Mouse (Mus musculus): ENCODE measurements at regions not wholly inside any gene's neighbourhood (a gene's known extent, or its start where the extent isn't known, plus 50 kb on each side); places are given as distances from the start of the nearest gene placed in this dataset.

DNA sequence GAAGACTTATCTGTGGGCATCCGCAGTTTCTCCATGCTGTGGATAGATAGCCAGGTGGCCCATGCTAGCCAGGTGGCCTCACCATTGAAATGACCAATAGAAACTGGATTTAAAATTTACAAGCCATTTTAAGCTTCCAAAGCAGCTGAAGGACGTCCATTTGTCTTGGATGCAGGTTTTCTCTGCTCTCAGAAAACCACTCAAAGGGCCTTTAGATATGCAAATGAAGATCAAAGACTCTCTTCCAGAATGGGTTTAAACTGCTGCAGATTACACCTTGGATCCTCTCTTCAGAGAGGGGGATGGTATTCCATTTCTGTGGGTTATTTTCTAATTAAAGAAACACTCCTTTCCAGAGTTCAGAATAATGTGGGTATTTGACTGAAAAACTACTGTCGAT lies 518.5 kb downstream of the Rnf144a start:
- DNase-seq, result no peak

DNA sequence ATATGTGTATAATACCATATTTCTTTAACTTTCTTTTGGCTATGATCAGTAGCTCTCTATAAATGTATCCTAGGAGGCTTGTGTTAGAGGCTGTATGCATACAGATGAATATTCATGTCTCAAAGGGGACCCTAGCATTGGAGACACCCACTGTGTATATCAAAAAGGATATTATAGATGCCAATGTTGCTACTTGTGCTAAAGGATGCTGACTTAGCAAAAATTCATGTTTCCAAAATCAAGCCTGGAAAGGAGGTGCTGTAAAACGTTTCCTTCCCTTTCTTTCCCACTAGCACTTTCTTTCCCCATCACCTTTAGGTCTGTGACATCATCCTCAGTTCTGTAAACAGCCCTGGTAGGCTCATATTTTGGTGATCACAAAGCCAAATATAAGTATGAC lies 519.4 kb downstream of the Rnf144a start:
- DNase-seq, result no peak

GRCm38 (mm10) chr12:25891391-25892167 lies 523.5 kb downstream of the Rnf144a start:
- no peak for DNase-seq

- peak; percentile 26 to 59 for DNase-seq
These were observed 524.3 kb downstream of the Rnf144a start for GRCm38 (mm10) chr12:25890722-25891121.

GRCm38 (mm10) chr12:25883771-25884171 lies 531.3 kb downstream of the Rnf144a start:
- DNase-seq, result no peak

DNA sequence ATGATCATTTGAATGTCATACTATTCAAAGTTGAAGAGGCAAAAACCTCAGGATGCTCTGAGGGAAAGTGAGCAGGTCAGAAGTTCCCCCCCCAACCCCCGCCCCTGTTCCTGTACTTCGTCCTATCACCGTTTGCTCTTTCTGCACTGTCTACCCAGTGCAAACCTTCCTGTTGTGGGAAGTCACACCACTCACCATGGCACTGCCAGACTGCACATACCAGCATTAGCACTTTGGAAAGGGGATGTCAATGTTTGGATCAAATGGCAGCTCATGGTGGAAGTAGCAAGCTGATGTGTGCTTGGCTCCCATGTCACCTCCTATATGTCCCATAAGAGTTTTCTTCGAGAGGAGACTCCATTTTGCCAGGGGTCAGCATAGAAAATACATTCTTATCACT lies 543.2 kb downstream of the Rnf144a start:
- no peak for DNase-seq

DNA sequence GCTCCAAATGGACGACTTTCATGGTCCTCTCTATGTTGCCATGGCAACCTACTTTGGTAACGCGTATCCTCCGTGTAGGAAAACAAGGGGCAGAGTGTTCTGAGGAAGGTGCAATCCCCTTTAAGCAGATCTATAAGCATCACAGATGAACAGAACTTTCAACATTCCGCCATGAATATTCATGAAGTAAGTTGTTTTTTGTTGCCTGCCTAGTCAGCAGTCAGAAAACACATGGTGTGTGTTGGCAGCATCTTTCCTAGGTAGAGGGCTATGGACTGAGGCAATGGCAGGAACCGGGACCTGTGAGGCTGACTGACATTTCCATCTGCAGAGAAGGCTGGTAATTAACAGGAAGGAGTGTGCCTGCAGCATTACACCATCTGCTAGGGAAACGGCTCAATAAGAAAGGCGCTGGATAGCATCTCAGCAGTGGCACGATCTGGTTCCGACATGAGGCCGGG lies 544.0 kb downstream of the Rnf144a start:
- no peak for DNase-seq

DNA sequence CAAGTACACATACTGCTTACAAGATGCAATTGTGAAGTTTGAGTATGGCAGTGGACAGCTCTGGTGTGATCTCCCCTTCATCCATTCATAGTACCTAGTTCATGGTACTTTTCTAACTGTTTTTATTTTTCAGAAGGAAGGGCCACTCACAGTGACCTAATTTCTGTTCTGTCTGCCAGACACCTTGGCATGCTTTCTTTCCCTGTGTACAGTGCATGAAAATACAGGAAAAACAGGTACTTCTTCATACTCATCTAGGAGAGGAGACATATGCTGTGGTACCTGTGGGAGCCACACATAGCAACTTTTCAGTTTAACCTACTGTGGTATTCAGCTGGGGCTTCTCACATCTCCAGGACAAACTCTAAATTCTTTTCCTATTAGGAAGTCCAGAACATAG lies 545.2 kb downstream of the Rnf144a start:
- DNase-seq, result no peak

GRCm38 (mm10) chr12:25865063-25865462 lies 550.0 kb downstream of the Rnf144a start:
- peak; percentile 8 to 13 for DNase-seq

DNA sequence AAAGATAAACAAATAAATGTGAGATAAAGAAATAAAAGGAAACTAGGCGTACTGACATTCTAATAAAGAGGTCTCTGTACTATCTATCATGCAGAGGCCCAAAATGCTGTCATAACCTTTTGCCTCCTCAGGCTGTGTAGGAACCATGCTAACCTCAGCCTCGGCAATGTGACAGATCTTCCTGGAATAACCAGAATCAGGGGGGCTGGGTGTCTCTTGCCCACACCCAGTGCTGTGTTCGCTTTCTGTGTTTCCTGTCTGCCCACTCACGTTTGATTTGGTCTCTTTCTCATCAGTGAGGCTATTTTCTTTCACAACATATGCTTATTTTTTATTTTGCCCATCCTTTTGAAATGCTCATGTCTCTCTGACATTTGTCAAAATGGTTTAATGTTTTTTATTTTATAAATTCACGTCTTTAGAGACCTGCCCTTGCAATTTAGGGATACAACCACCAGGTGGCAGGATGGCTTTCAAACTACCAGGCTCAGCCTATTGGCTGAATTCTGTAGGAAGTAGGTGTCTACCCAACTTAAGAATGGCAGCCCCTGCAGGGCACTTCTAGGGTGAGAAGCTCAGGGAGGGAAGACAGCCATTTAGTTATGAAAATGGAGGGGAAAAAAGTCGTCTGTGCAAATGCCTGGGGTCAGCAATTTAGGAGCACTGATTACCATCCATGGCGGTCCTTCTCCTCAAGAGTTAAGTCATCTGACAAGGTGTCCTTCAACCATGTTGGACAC lies 550.8 kb downstream of the Rnf144a start:
- DNase-seq, result peak; percentile 3 to 26

- peak in 1 of 2 experiments; percentile 6 for DNase-seq
These were observed 554.0 kb downstream of the Rnf144a start for GRCm38 (mm10) chr12:25861100-25861499.

- no peak for DNase-seq
These were observed 556.7 kb downstream of the Rnf144a start for GRCm38 (mm10) chr12:25858397-25858796.

GRCm38 (mm10) chr12:25830057-25830456 lies 585.0 kb downstream of the Rnf144a start:
- no peak for DNase-seq

DNA sequence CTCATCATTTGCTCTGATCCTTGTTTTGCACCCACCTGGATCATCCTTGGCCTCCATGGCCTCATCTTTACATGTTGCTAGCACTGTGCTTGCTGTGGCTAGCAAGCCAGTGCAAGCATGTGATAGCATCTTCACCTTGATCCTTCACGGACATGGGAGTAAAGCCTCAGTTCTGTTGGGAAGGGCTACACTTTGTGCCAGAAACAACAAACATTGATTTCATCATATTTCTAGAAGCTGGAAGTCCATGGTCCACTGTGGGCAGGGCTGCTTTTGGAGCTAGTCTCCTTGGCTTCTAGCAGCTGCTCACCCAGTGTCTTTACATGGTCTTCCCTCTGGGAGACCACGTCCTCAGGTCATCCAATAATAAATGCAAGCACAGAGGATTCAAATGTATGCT lies 587.1 kb downstream of the Rnf144a start:
- DNase-seq, result no peak

DNA sequence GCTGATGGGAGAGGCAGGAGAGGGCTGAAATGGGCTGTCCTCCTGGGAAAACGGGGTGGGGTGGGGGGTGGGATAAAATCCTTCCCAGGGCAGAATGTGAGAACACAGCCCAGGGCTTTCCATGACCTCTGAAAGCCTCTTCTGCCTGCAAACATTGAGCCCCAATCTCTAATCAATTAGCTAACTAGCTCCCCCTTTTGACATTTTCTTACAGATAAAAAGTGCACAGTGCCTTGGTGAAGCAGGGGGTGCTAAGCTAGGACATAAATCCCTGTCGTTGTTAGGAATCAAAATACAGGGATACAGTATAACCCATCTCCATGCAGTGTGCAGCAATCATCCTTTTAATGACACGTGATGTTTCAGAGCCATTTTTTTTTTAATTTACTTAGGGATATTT lies 588.1 kb downstream of the Rnf144a start:
- DNase-seq, result no peak

DNA sequence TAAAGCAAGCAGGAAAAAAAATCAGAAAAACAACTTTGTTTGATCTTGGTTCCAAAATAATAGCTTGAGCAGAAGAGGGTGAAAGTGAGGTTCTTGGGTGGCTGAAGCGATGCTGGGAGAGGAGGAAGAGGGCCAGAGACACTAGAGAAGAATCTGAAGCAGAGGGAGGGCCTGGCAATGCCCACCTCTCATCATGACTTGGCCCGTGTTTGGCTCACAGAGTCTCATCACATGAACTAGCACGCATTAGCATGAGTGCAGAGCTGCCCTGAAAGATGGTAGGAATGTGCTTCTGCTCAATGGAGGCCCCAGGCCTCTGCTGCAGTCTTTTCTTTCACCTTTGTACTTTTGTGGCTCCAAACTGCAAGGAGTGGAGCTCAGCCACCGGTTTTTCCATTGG lies 588.6 kb downstream of the Rnf144a start:
- no peak for DNase-seq

DNA sequence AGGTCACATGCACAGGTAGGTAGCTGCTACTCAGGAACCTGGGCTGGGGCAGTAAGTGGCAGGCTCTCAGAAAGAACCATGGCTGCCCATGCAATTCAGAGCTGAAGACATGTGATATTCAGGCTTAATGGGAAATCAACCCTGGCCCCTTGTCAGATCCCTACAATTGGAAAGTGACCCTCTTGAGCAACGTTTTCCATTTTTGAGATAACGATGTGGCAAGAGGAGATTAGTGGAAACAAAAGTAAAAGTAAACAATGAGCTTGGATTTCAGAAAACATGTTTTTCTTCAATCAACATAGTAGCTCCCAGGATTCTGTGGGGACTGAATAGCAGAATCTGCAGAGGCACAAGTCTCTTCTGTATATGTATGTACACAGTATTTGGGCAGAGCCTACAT lies 598.8 kb downstream of the Rnf144a start:
- DNase-seq, result no peak

GRCm38 (mm10) chr12:25795092-25795491 lies 620.0 kb downstream of the Rnf144a start:
- DNase-seq, result no peak

DNA sequence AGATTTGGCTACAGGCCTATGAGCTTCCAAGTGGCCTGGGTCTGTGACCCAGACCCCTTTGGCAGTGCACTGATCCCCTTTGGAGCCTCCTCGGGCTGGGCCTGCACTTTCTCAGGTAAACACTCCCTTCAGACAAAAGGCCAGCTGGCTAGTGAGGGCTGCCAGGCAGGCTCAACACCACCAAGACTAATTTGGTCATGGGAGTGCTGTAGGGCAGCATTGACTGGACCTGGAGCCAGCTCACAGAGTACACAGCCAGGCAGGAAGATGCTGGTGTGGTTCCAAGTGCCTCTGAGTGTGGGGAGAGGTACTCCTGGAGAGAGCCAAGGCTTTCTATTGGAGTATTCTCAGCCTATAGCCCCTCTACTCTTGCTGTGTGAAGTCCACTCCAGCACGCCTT lies 620.5 kb downstream of the Rnf144a start:
- no peak for DNase-seq

- DNase-seq, result no peak
These were observed 622.4 kb downstream of the Rnf144a start for GRCm38 (mm10) chr12:25792571-25793075.

DNA sequence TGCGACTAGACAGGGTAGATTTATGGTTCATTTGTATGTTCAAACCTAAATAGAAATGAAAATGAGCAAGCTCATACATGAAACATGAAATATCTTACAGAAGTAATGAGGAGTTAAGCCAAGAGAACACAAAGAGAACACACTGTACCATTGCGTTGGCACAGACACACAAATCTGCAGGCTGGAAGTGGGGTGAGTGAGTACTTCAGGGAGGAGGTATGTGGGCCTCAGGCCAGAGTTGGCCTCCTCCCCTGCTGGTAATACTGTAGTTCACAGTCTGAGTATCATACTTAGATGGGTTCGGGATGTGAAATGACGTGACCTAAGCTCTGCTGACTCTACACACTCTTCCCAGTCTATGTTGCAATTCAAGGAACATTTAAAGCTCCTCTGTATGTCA lies 624.1 kb downstream of the Rnf144a start:
- no peak for DNase-seq

- DNase-seq, result peak; percentile 36 to 47
These were observed 629.1 kb downstream of the Rnf144a start for GRCm38 (mm10) chr12:25785646-25786606.

All from adrenal gland, postnatal 36 days (tissue).